Mouse (Mus musculus) erythroblast, embryonic 14.5 days (primary cell): ENCODE results near the gene Slc22a28.
"Not testable (repeated sequence)": the region's sequence is repeated elsewhere in the genome, so short reads cannot be mapped to it uniquely, and the experiment has no call there.

Experiments
- GATA1 ChIP-seq: IDR thresholded peaks from 2 replicates; pipeline ENCODE4 v1.6.1; 2012; ENCODE audit warnings: low read length, inconsistent platforms, mixed read lengths
- TAL1 ChIP-seq: IDR thresholded peaks from 3 replicates; pipeline ENCODE4 v1.6.1; 2012; ENCODE audit warnings: low read length, inconsistent platforms, mixed read lengths

DNA sequence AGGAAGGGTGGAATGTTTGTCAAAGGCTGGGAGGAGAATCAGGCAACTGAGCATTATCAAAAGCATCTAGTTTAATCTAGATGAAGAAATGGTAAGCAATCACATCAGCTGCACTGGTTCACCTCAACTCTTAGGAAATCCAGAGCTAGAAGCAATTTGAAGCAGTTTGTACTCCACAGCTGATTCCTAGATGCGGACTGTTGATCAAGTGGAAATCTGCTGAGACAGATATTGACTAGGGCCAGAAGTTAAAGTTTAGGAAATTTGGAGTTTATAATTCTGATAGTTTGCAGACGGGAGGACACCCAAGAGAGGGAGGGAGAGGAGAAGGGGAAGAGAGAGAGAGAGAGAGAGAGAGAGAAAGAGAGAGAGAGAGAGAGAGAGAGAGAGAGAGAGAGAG lies 10.9 kb upstream of the Slc22a28 start:
- not testable (repeated sequence) for TF ChIP-seq GATA1, TAL1
